Mouse (Mus musculus): ENCODE data around the gene Cryab.

Cryab gene

GRCm38 (mm10) chr9:50774991-50775612 is 24.0 kb downstream of the Cryab start, which contains the start of the genes Alg9 and 1110032A03Rik:
Gene Alg9, plus strand, starts transcription at chr9:50775019.
Gene 1110032A03Rik, minus strand, starts transcription at chr9:50775520.
- in situ Hi-C loops (cut with MboI; ENCODE audit: unreplicated experiment in 2 of 2) = loop anchor here (10.0 to 25.0 kb wide), 3 partner anchors 163 to 1788 kb away; partner anchors contain the start of genes Sdhd (in 2 of the 2), Timm8b (in 2 of the 2), Nkapd1 (in 1 of the 2) and Pih1d2 (in 1 of the 2)

GRCm38 (mm10) chr9:50775662-50776126 is 24.6 kb downstream of the Cryab start:
- in situ Hi-C loops (cut with MboI; ENCODE audit: unreplicated experiment in 2 of 2) = loop anchor here in 1 of 2 experiments (10.0 kb wide), 1 partner anchor 171 kb away; the partner anchor contains the start of genes Sdhd and Timm8b

- in situ Hi-C loops (cut with MboI; ENCODE audit: unreplicated experiment in 2 of 2) = loop anchor here in 1 of 2 experiments (10.0 kb wide), 1 partner anchor 171 kb away; the partner anchor contains the start of genes Sdhd and Timm8b
These were observed 25.1 kb downstream of the Cryab start for GRCm38 (mm10) chr9:50776162-50776760.

GRCm38 (mm10) chr9:50782155-50782554 is 31.0 kb downstream of the Cryab start:
- in situ Hi-C loops (cut with MboI; ENCODE audit: unreplicated experiment in 2 of 2) = no loop called here

GRCm38 (mm10) chr9:50795266-50795665 is 44.1 kb downstream of the Cryab start:
- in situ Hi-C loops (cut with MboI; ENCODE audit: unreplicated experiment in 2 of 2) = loop anchor here (5.0 to 10.0 kb wide), 2 partner anchors 357 to 1120 kb away; no protein-coding TSS in a partner anchor

- in situ Hi-C loops (cut with MboI; ENCODE audit: unreplicated experiment in 2 of 2) = loop anchor here (5.0 to 10.0 kb wide), 2 partner anchors 356 to 1118 kb away; no protein-coding TSS in a partner anchor
These were observed 45.7 kb downstream of the Cryab start for GRCm38 (mm10) chr9:50796776-50797175.

- in situ Hi-C loops (cut with MboI; ENCODE audit: unreplicated experiment in 2 of 2) = loop anchor here (5.0 to 10.0 kb wide), 2 partner anchors 355 to 1117 kb away; no protein-coding TSS in a partner anchor
These were observed 46.5 kb downstream of the Cryab start for GRCm38 (mm10) chr9:50797641-50798040.

- in situ Hi-C loops (cut with MboI; ENCODE audit: unreplicated experiment in 2 of 2) = loop anchor here (5.0 to 10.0 kb wide), 2 partner anchors 354 to 1116 kb away; no protein-coding TSS in a partner anchor
These were observed 47.2 kb downstream of the Cryab start for GRCm38 (mm10) chr9:50798368-50798767.

GRCm38 (mm10) chr9:50800985-50801384 is 49.9 kb downstream of the Cryab start:
- in situ Hi-C loops (cut with MboI; ENCODE audit: unreplicated experiment in 2 of 2) = loop anchor here (5.0 kb wide), 4 partner anchors 46 to 341 kb away; partner anchors contain the start of gene Ppp2r1b (in 1 of the 2)

GRCm38 (mm10) chr9:50803055-50803671 is 52.0 kb downstream of the Cryab start:
- in situ Hi-C loops (cut with MboI; ENCODE audit: unreplicated experiment in 2 of 2) = loop anchor here (5.0 kb wide), 4 partner anchors 44 to 339 kb away; partner anchors contain the start of gene Ppp2r1b (in 1 of the 2)

Measured in v-Abl transformed pro-B cells (cell line).